Mouse (Mus musculus) small intestine, adult 2 months (tissue): ENCODE measurements at regions not wholly inside any gene's neighbourhood (a gene's known extent, or its start where the extent isn't known, plus 50 kb on each side); places are given as distances from the start of the nearest gene placed in this dataset.

Source experiments
- CTCF ChIP-seq: fragments of 200-500 bp; IDR thresholded peaks from 2 replicates; pipeline ENCODE4 v1.5.1; 2012; ENCODE audit warnings: low read depth, mild to moderate bottlenecking, control low read depth, inconsistent platforms, low read length, moderate library complexity, mixed read lengths; ENCODE audit not compliant: insufficient replicate concordance, insufficient read length; ENCODE audit errors: extremely low read depth
- POLR2A ChIP-seq: fragments of 200-500 bp; IDR thresholded peaks from 2 replicates; pipeline ENCODE4 v1.6.1; 2012; ENCODE audit warnings: low read depth, mild to moderate bottlenecking, control low read depth, inconsistent platforms, low read length, moderate library complexity

DNA sequence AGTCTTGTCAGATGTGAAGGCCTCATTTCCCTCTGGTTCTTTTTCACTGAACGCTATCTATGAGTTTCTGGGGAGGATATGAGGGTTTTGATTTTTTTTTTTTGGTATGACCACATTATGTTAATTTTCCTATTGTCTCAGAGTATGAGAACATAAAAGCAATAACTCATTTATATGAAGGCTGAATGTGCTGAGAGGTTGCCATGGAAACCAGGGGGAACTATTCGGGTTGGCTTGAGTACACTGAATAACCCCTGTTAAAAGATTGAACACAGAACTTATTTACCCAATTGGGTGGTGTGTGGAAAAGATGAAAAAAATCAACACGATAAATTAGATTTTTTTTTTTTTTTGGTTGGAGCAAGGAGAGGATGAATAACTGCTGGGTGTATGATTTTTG is 129.0 kb downstream of the Nucb2 start:
- TF ChIP-seq POLR2A (no peak), CTCF (no peak)
